ENCODE assay signal across 8 mouse cellular contexts in the genomic region with DNA sequence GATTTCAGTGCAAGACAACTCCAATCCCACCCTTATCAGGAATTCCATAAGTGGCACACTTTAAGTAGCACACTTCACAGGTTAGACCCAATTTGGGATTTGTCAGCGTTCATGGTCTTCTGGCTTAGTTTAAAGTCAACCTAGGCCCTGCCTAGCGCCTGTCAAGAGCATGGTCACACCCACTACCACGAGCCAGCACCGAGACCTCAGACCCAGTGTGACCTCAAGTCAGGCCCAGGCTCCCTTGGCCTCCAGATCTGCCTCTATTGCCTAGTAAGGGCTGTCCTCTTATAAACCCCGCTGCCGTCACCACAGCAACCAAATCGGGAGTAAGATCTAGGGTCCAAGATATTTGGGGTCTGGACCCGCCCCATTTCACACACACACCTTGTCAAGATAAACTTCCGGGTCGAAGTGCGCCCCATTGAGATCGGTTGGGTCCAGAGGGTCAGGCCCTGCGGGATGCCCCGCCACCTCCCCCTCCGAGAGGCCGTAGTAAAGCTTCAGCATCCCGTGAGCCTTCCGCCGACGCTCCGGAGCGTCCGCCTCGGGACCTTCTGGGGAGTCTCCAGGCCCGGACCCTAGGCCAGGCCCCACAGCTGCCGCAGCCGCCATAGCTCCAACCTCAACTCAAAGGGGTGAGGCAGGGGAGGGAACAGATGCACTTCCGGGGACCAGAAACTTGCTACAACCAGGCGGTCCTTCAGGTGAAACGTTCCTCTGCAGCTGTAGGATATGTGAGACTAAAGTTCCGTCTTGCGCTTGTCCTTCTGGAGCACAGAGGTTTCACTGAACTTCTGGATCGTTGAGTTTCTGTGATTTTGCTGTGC. TPM values are rescaled to one million over a fixed set of nuclear protein-coding genes. Genes with fewer than 3 reads are reported as not detected.
A peak's percentile ranks its signal among the peaks of the same experiment; 100 is the strongest.
DNase-seq lines count a peak whose midpoint lies in the region; ATAC-seq and TF ChIP-seq lines count a peak whose summit lies in the region.

A gene (minus strand): TSS at position 668 of the 830 bp plus-strand sequence.

- in situ Hi-C loops in ES-E14 (cut with MboI; ENCODE audit: low sequenced_read_pairs in 2 of 2, unreplicated experiment in 2 of 2): no loop called here

- H3K27me3 ChIP-seq in forebrain, embryonic 14.5 days (replicated peaks; ENCODE audit: control insufficient read depth, insufficient read depth, low read length): no peaks in the 10 kb centered on the region
- no peaks in the 10 kb centered on the region for H3K27me3 ChIP-seq in liver, postnatal 0 days (ENCODE audit: insufficient read depth, low read length)
- H3K27me3 ChIP-seq in neural tube, embryonic 13.5 days: no peaks in the 10 kb centered on the region

- DNase-seq in ES-E14 (ENCODE audit: low read depth, low spot score): peak; percentile 91
- DNase-seq in cerebellum, adult 11 months: peak; percentile 78
- peak; percentile 94 for DNase-seq in forebrain, embryonic 14.5 days (ENCODE audit: low spot score)
- peak; percentile 92 to 93 for DNase-seq in heart, postnatal 10 days
- DNase-seq in large intestine, adult 2 months (ENCODE audit: low read depth, low spot score): peak; percentile 89
- peak; percentile 85 for DNase-seq in liver, postnatal 0 days
- DNase-seq in telencephalon, adult 2 months (ENCODE audit: low read depth, low spot score): peak; percentile 97

- no peaks in the 10 kb centered on the region for H3K9me3 ChIP-seq in ES-E14 (ENCODE audit: control insufficient read depth, insufficient read depth, low read depth, low read length)
- no peaks in the 10 kb centered on the region for H3K9me3 ChIP-seq in forebrain, embryonic 14.5 days (replicated peaks; ENCODE audit: control insufficient read depth, low read length)
- no peaks in the 10 kb centered on the region for H3K9me3 ChIP-seq in liver, postnatal 0 days (ENCODE audit: low read length)
- no peaks in the 10 kb centered on the region for H3K9me3 ChIP-seq in neural tube, embryonic 13.5 days

- peaks cover 1 to 2% of the 10 kb centered on the region in 2 experiments; a peak in 1 of 4 replicates for H3K4me1 ChIP-seq in ES-E14 (ENCODE audit: control insufficient read depth in 2 of 2, insufficient read depth in 2 of 2, low read length in 2 of 2, poor library complexity in 1 of 2)
- H3K4me1 ChIP-seq in forebrain, embryonic 14.5 days (ENCODE audit: control insufficient read depth, insufficient read depth, low read length): peaks cover 7% of the 10 kb centered on the region
- H3K4me1 ChIP-seq in liver, postnatal 0 days (ENCODE audit: insufficient read depth): peaks cover 17% of the 10 kb centered on the region
- H3K4me1 ChIP-seq in neural tube, embryonic 13.5 days (replicated peaks): peaks cover 21% of the 10 kb centered on the region

- TF ChIP-seq CTCF in liver, postnatal 0 days (IDR thresholded peaks at IDR 0.05; ENCODE audit: low read depth): no peak

- peak within 1 kb of the TSS; percentile 93 for H3K27ac ChIP-seq in ES-E14 (ENCODE audit: insufficient read depth, low read depth, low read length, poor library complexity, severe bottlenecking)
- peak within 1 kb of the TSS; percentile 49; the same call in 1 of the 2 replicates for H3K27ac ChIP-seq in forebrain, embryonic 14.5 days (ENCODE audit: low read depth, low read length)
- H3K27ac ChIP-seq in liver, postnatal 0 days (ENCODE audit: low read depth): peak within 1 kb of the TSS; percentile 79
- H3K27ac ChIP-seq in neural tube, embryonic 13.5 days (replicated peaks): peak within 1 kb of the TSS; percentile 87

- 1% methylated on average over 33 of the region's 33 CpGs for WGBS in forebrain, embryonic 14.5 days
- under 1% methylated on average over 33 of the region's 33 CpGs for WGBS in large intestine, adult 2 months
- under 1% methylated on average over 33 of the region's 33 CpGs for WGBS in liver, postnatal 0 days (ENCODE audit: insufficient replicate concordance)
- WGBS in neural tube, embryonic 13.5 days: 2% methylated on average over 33 of the region's 33 CpGs

- H3K9ac ChIP-seq in ES-E14 (ENCODE audit: insufficient read depth, low read depth, low read length, poor library complexity, severe bottlenecking): peak within 1 kb of the TSS; percentile 98
- peak within 1 kb of the TSS; percentile 70 for H3K9ac ChIP-seq in forebrain, embryonic 14.5 days (ENCODE audit: low read length)
- H3K9ac ChIP-seq in liver, postnatal 0 days (replicated peaks): peak within 1 kb of the TSS; percentile 68
- peak within 1 kb of the TSS; percentile 82 for H3K9ac ChIP-seq in neural tube, embryonic 13.5 days

- H3K4me2 ChIP-seq in forebrain, embryonic 14.5 days (ENCODE audit: low read length): peak within 1 kb of the TSS; percentile 87
- H3K4me2 ChIP-seq in liver, postnatal 0 days (ENCODE audit: low read depth, low read length): peak within 1 kb of the TSS; percentile 85
- peak within 1 kb of the TSS; percentile 92 for H3K4me2 ChIP-seq in neural tube, embryonic 13.5 days

- 0 out of 2 replicates have a peak, but pooled peaks have one; percentile 42 for TF ChIP-seq EP300 in liver, postnatal 0 days (IDR thresholded peaks at IDR 0.05; ENCODE audit: low read depth)

- ATAC-seq in forebrain, embryonic 14.5 days: peak; percentile 90
- peak; percentile 91 for ATAC-seq in liver, postnatal 0 days
- peak; percentile 90 for ATAC-seq in neural tube, embryonic 13.5 days (ENCODE audit: low read depth)

- intact Hi-C loops in heart, postnatal 10 days (cut with DNase I): loop anchor here (2.0 kb wide), 1 partner anchor 16 kb away; a partner anchor contains a TSS

- peak within 1 kb of the TSS; percentile 95 to 99 for H3K4me3 ChIP-seq in ES-E14 (ENCODE audit: insufficient read depth in 1 of 2, low read depth in 1 of 2, low read length in 2 of 2, poor library complexity in 1 of 2, severe bottlenecking in 1 of 2)
- peak within 1 kb of the TSS; percentile 56 for H3K4me3 ChIP-seq in forebrain, embryonic 14.5 days (ENCODE audit: low read depth, low read length)
- peak within 1 kb of the TSS; percentile 70 for H3K4me3 ChIP-seq in liver, postnatal 0 days (ENCODE audit: low read depth, low read length)
- peak within 1 kb of the TSS; percentile 71 for H3K4me3 ChIP-seq in neural tube, embryonic 13.5 days

- H3K36me3 ChIP-seq in ES-E14 (ENCODE audit: control insufficient read depth, insufficient read depth, low read length, poor library complexity, severe bottlenecking): peaks cover 11% of the 10 kb centered on the region; the same call in 1 of the 2 replicates
- H3K36me3 ChIP-seq in forebrain, embryonic 14.5 days (ENCODE audit: control insufficient read depth, insufficient read depth, low read length): peaks cover 41% of the 10 kb centered on the region
- peaks cover 18% of the 10 kb centered on the region for H3K36me3 ChIP-seq in liver, postnatal 0 days (replicated peaks; ENCODE audit: insufficient read depth, low read length)
- H3K36me3 ChIP-seq in neural tube, embryonic 13.5 days: peaks cover 50% of the 10 kb centered on the region

TF ChIP-seq in ES-E14, 5 proteins besides CTCF, POLR2A, EP300 and RAD21:
- TF ChIP-seq MAFK (IDR thresholded peaks at IDR 0.05; ENCODE audit: insufficient read depth, low read depth, low read length) (no peak), ZNF384 (IDR thresholded peaks at IDR 0.05; ENCODE audit: low read depth, low read length) (peak; percentile 53; the same call in 1 of the 2 replicates), HCFC1 (IDR thresholded peaks at IDR 0.05; ENCODE audit: borderline replicate concordance, insufficient read depth, low read length) (peak; percentile 89), ZC3H11A (IDR thresholded peaks at IDR 0.05; ENCODE audit: borderline replicate concordance, low read depth, low read length) (no peak), CHD2 (IDR thresholded peaks at IDR 0.05; ENCODE audit: low read depth, low read length) (peak; percentile 87)

RNA-seq across cellular contexts. Expression of the gene that starts here (rescaled TPM):
- 36.9 and 45.3 TPM in 2 replicates for total RNA-seq in ES-E14 (2012; rRNA removed)
- polyA plus RNA-seq in forebrain, embryonic 14.5 days (2014; fragmentation: Nextera tagmentation; extraction: Ambion mirVana): 59.5 and 73.9 TPM in 2 replicates
- total RNA-seq in heart, postnatal 10 days (2021): 10 to 100 TPM; 36.4 TPM
- polyA plus RNA-seq in large intestine, adult 2 months (2012; rRNA removed): 77.1 and 79.7 TPM in 2 replicates
- 17.5 and 20.7 TPM in 2 replicates for polyA plus RNA-seq in liver, postnatal 0 days (2015; fragmentation: Nextera tagmentation; extraction: Ambion mirVana)
- 74.2 and 74.5 TPM in 2 replicates for polyA plus RNA-seq in neural tube, embryonic 13.5 days (2015; fragmentation: Nextera tagmentation; extraction: Ambion mirVana)

Comparison
In these comparisons a context has a peak if more than half of its experiments do, and no peak if none do; other contexts are left out.
1. Peak in every context shown above with its lines: DNase-seq, ATAC-seq, H3K4me3 ChIP-seq and H3K27ac ChIP-seq.